Mouse (Mus musculus) heart, postnatal 4 days (tissue): Measurements from ENCODE around the gene Taar4. TPM values are rescaled to one million over a fixed set of nuclear protein-coding genes. Genes with fewer than 3 reads are reported as not detected.
A peak's percentile ranks its signal among the peaks of the same experiment; 100 is the strongest.

ENCODE experiments used
- DNase-seq: peaks from one replicate; pipeline ENCODE4 v3.0.0; 2021
- total RNA-seq, 2 experiments: library from RNA; stranded (reverse); gene quantifications; 2 replicates each; pipeline ENCODE4 v1.2.3; 2021

Taar4 gene
- total RNA-seq: not detected

GRCm38 (mm10) chr10:23960444-23960915 is at the start of gene Taar4:
Gene Taar4 (plus strand): TSS chr10:23960494.
- no peak for DNase-seq

- no peak for DNase-seq
Measured at GRCm38 (mm10) chr10:23920056-23920455, 40.2 kb upstream of the Taar4 start, which contains the start of gene Taar1. Gene Taar1 (plus strand): TSS chr10:23920356.

GRCm38 (mm10) chr10:23922468-23922867 is 37.8 kb upstream of the Taar4 start:
- DNase-seq: no peak

GRCm38 (mm10) chr10:23923941-23924340 is 36.4 kb upstream of the Taar4 start:
- no peak for DNase-seq

GRCm38 (mm10) chr10:23937613-23938012 is 22.7 kb upstream of the Taar4 start:
- no peak for DNase-seq

GRCm38 (mm10) chr10:23938312-23938711 is 22.0 kb upstream of the Taar4 start, which contains the start of gene Taar2:
Gene Taar2 (plus strand): TSS chr10:23938572.
- no peak for DNase-seq

GRCm38 (mm10) chr10:23942465-23942864 is 17.8 kb upstream of the Taar4 start:
- DNase-seq: no peak

GRCm38 (mm10) chr10:23948026-23948425 is 12.3 kb upstream of the Taar4 start:
- peak; percentile 11 for DNase-seq

DNA sequence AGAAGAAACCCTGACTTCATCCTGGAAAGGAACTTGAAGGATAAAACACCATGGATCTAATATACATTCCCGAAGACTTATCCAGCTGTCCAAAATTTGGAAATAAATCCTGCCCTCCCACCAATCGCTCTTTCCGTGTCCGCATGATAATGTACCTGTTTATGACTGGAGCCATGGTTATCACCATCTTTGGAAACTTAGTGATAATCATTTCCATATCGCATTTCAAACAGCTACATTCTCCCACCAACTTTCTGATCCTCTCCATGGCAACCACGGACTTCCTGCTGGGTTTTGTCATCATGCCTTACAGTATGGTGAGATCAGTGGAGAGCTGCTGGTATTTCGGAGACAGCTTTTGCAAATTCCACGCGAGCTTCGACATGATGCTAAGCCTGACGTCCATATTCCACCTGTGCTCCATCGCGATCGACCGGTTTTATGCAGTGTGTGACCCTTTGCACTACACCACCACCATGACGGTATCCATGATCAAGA is 10.7 kb upstream of the Taar4 start, which contains the start of gene Taar3:
Gene Taar3 (plus strand): TSS at position 51 of the 498 bp plus-strand sequence.
- no peak for DNase-seq

GRCm38 (mm10) chr10:23951714-23952113 is 8.6 kb upstream of the Taar4 start:
- no peak for DNase-seq

GRCm38 (mm10) chr10:23959071-23959470 is 1.2 kb upstream of the Taar4 start:
- DNase-seq: no peak

GRCm38 (mm10) chr10:23963444-23963843 is 3.1 kb downstream of the Taar4 start:
- DNase-seq: peak; percentile 48

DNA sequence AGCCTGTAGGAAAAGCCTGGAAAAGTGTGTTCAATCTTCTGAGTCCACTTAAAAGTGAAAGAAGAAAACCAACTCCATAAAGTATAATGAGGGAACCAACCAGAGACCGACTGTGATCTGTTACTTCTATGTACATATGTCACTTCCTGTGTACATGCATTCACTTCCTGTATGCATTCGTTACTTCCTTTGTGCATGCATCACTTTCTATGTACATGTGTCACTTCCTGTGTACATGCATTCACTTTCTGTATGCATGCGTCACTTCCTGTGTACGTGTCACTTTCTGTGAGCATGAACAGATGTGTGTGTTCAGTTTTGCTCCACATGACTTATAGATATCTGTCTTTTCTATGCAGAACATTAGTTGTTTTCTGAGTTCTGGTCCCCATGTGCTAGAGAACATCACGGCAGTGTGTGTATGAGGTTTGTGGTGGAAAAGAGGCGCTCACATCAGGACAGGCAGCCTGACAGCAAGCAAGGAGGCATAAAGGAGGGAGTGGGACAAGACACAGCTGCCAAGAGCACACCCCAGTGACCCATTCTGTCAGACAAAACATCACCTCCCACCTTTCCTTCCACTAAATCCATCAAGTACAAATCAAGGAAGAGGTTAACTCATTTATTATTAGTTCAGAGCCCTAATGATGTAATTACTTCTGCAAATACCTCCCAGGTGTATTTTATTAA is 4.8 kb downstream of the Taar4 start:
- DNase-seq: no peak

GRCm38 (mm10) chr10:23970656-23971165 is 10.4 kb downstream of the Taar4 start, which contains the start of gene Taar5:
Gene Taar5 (plus strand): TSS chr10:23970706.
- DNase-seq: no peak

- no peak for DNase-seq
Measured at GRCm38 (mm10) chr10:23971256-23971655, 11.0 kb downstream of the Taar4 start.

DNA sequence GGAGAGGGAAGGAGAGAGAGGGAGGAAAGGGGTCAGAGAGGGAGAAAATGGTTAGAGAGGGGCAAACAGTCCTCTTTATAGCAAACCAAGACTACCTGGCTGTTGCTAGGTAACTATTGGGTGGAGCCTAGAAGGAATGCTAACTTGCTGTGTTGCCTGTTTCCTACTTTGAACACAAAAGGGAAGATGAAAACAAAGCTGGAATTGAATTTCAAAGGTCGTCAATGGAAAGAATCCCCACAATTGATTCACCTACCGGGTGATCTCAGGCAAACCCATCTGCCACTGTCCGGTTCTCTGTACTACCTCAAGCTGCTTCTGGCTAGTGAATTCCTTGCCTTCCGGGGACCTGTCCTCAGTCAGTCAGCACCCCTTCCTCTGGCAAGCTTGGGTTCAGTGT is 17.7 kb downstream of the Taar4 start:
- DNase-seq: no peak

DNA sequence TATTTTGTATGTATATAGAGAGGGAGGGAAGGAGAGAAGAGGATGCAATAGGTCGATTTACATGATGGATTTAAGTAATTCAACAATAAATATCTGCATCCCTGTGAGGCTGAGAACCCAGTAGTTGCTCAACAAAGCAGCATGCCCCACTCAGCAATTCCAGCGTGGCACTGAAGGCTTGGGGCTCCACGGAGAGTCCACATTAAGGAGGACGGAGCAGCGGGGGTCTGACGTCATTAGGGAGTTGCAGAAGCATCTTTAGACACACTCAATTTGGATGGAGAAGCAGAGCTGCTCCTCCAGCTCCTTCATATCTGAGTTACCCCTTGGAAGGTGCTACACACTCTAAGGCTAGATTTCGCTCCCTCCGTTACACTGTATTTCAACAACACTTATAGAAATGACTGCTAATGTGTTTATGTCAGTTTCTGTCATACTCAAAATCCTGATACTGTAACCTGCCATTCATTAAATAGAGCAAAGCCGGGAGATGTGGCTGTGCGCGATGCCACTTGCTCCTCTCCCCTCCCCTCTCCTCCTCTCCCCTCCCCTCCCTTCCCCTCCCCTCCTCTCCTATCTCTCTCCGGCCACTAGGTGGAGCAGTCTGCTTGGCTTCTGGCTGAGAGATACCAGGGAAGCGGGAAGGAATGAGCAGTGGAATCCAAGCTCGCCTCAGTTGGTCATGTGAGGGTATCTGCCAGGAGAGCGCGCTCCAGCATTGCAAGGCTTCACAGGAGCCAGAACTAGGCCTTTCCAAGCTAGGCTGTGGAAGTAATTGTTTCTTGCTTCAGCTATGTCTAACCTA is 18.8 kb downstream of the Taar4 start:
- peak; percentile 86 for DNase-seq

DNA sequence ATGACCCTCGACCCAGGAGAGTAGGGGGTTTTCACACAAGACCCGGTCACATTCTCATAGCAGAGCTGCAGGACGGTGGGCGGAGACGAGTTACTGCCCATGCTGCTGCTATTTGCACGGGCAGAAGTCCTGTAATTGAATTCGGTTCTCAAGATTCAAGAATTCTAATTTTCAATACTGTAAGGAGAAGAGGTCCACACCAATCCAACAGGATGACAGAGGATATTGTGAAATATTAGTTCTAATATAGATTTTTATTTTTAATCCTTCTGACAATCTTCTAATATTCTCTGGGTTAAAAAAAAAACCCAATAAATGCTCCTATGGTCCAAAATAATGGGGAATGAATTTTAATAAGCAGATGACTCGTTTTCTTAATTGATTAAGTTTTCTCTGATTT is 25.3 kb downstream of the Taar4 start, which contains the start of gene Taar6:
Gene Taar6 (minus strand): TSS at position 101 of the 400 bp plus-strand sequence.
- no peak for DNase-seq

DNA sequence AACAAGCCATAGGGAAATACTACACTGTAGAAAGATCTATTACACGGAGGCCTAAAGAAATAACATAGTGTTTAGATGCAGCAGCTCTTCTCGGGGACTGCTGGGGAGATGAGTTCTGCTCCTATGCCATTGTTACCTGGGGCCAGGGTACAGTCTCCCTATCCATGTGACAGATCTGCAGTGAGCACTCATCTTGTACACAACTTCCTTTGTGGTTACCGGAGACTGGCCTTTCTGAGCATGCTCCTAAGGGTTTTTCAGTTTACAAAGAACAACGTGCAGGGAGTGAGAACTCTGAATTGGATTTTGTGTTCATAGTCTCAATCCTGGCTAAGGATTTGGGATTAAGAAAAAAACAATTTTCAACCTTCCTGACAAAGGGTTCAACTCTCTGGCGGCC is 26.1 kb downstream of the Taar4 start:
- DNase-seq: no peak

DNA sequence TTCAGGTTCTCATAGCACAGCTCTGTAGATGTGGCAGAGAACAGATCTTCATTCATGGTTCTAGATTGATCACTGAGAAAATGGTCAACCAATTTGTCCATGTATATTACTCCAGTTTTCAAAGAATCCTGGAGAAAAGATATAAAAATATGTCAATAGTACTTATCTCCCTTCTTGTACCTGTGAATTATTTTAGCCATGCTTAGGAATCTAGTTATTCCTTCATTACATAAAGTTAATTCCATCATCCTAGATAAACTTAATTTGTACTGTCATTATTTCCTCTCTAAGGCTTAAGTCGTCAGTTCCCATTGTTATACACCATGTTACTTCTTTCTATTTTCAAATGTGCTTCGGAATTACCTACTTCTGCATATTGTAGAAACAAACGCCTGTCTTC is 33.1 kb downstream of the Taar4 start, which contains the start of gene Taar7a:
Gene Taar7a (minus strand): TSS at position 101 of the 400 bp plus-strand sequence.
- no peak for DNase-seq

- DNase-seq: no peak
Measured at GRCm38 (mm10) chr10:23999639-24000038, 39.3 kb downstream of the Taar4 start, which contains the start of gene Taar7b. Gene Taar7b (plus strand): TSS chr10:23999939.

DNA sequence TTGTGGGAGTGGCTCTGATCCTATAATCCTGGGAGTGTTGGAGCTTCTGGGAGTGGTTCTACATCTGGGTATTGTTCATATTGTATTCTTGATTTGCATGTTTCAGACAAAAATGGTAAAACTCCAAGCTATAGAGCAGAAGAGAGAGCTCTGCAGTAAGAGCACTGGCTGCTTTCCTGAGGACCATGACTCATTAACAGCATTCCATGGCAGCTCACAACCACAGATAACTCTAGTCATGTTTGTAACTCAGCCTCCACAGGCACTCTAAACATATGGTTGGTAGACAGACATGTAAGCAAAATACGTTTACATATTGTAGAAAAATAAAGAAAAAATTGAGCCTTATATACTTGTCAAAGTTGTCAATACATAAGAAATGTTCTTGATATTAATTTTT is 46.1 kb downstream of the Taar4 start:
- DNase-seq: no peak

DNA sequence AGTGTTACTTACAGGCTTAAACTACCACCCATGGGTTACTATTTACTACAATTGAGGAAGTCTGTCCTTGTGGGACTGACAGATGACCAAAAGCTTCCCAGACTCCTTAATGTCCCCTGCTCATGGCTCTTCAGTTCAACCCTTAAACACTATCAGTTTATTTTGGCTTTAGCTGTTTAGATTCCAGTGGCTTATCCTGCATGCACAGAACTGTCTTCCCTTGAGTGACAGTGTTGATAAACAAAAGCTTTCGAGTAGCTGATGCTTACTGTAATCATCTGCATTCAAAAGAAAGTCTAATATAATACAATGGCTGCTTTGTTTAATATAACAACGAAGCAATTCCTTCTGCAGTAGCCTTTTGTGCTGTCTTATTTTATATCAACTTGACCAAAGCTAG is 46.7 kb downstream of the Taar4 start:
- DNase-seq: no peak
